Mouse (Mus musculus): ENCODE measurements around the gene Ndufa10. TPM values are rescaled to one million over a fixed set of nuclear protein-coding genes. Genes with fewer than 3 reads are reported as not detected.

The Ndufa10 gene
- polyA plus RNA-seq, 1 experiment from 2014 or later, result 309 TPM

GRCm38 (mm10) chr1:92436831-92437321 is 36.8 kb downstream of the Ndufa10 start:
- H3K36me3 ChIP-seq (ENCODE audit: control insufficient read depth, insufficient read depth, low read length), result peaks cover 4% of the 10 kb centered on the region
- ATAC-seq, result peak; percentile 42; the same call in 1 of the 2 replicates
- 43% methylated on average over 4 of the region's 4 CpGs for WGBS
- H3K9me3 ChIP-seq (replicated peaks; ENCODE audit: control insufficient read depth, low read length, poor library complexity, severe bottlenecking), result no peaks in the 10 kb centered on the region
- H3K4me2 ChIP-seq (ENCODE audit: low read length), result no peak overlapping the region
- peaks cover 8% of the 10 kb centered on the region for H3K4me1 ChIP-seq (ENCODE audit: control insufficient read depth, insufficient read depth, low read length)
- H3K4me3 ChIP-seq (ENCODE audit: low read depth, low read length), result no peak overlapping the region
- no peaks in the 10 kb centered on the region for H3K27me3 ChIP-seq (ENCODE audit: control insufficient read depth, insufficient read depth, low read depth, low read length)
- peak overlapping the region; percentile 61; the same call in 1 of the 2 replicates for H3K27ac ChIP-seq (ENCODE audit: low read length)
- no peak overlapping the region for H3K9ac ChIP-seq (ENCODE audit: low read depth, low read length)

DNA sequence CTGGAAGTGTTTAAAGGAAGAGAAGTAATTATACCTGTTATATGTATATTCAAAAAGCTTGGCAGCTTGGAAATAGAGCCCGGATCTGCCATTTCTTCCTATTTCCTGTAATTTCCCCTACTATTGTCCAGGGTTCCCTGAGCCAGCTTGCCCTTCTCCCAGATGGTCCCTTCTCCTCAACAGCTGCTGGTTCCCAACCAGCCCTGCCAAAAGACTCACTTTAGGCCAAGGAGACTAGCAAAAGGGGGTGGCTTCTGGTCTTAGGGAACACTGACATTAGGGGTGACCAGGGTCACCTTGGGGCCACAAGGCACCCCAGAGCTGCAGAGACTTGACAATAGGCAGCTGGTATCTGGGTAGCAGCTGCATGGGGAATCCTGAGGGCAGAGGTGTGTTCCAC is 38.7 kb downstream of the Ndufa10 start:
- H3K9ac ChIP-seq (ENCODE audit: low read depth, low read length), result no peak overlapping the region
- H3K27ac ChIP-seq (ENCODE audit: low read length), result no peak overlapping the region
- H3K9me3 ChIP-seq (replicated peaks; ENCODE audit: control insufficient read depth, low read length, poor library complexity, severe bottlenecking), result no peaks in the 10 kb centered on the region
- no peak overlapping the region for H3K4me3 ChIP-seq (ENCODE audit: low read depth, low read length)
- H3K4me1 ChIP-seq (ENCODE audit: control insufficient read depth, insufficient read depth, low read length), result peaks cover 8% of the 10 kb centered on the region
- H3K36me3 ChIP-seq (ENCODE audit: control insufficient read depth, insufficient read depth, low read length), result peaks cover 4% of the 10 kb centered on the region; the same call in 1 of the 2 replicates
- no peak for ATAC-seq
- H3K4me2 ChIP-seq (ENCODE audit: low read length), result no peak overlapping the region
- WGBS, result 88% methylated on average over 1 of the region's 1 CpGs
- H3K27me3 ChIP-seq (ENCODE audit: control insufficient read depth, insufficient read depth, low read depth, low read length), result no peaks in the 10 kb centered on the region

- 72% methylated on average over 9 of the region's 9 CpGs for WGBS
- peaks cover 8% of the 10 kb centered on the region for H3K4me1 ChIP-seq (ENCODE audit: control insufficient read depth, insufficient read depth, low read length)
- H3K4me3 ChIP-seq (ENCODE audit: low read depth, low read length), result no peak overlapping the region
- no peak overlapping the region for H3K4me2 ChIP-seq (ENCODE audit: low read length)
- no peak overlapping the region for H3K9ac ChIP-seq (ENCODE audit: low read depth, low read length)
- ATAC-seq, result no peak
- no peak overlapping the region for H3K27ac ChIP-seq (ENCODE audit: low read length)
- no peaks in the 10 kb centered on the region for H3K9me3 ChIP-seq (replicated peaks; ENCODE audit: control insufficient read depth, low read length, poor library complexity, severe bottlenecking)
- no peaks in the 10 kb centered on the region for H3K27me3 ChIP-seq (ENCODE audit: control insufficient read depth, insufficient read depth, low read depth, low read length)
- no peaks in the 10 kb centered on the region for H3K36me3 ChIP-seq (ENCODE audit: control insufficient read depth, insufficient read depth, low read length)
Observed at GRCm38 (mm10) chr1:92432791-92433190, 40.9 kb downstream of the Ndufa10 start.

DNA sequence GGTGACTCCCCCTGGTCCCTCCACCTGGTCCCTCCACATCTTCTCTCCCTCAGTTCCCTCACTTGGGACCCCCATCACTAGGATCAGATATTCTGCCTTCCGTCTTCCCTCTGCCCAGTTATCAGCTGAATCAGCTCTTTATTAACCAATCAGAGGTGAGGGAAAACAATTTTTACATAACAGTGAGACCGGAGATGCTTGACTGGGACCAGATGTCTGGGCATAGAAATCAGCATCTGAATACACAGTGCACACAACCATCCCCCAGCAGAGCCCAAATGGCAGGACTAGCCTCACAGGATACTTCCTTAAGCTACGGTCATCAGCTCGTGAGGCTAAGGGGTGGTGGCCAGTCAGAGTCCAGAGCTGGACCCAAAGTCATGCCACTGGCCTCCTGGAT is 41.6 kb downstream of the Ndufa10 start:
- no peak overlapping the region for H3K4me3 ChIP-seq (ENCODE audit: low read depth, low read length)
- H3K4me1 ChIP-seq (ENCODE audit: control insufficient read depth, insufficient read depth, low read length), result peaks cover 3% of the 10 kb centered on the region; the same call in 1 of the 2 replicates
- H3K4me2 ChIP-seq (ENCODE audit: low read length), result no peak overlapping the region
- H3K9ac ChIP-seq (ENCODE audit: low read depth, low read length), result no peak overlapping the region
- no peaks in the 10 kb centered on the region for H3K27me3 ChIP-seq (ENCODE audit: control insufficient read depth, insufficient read depth, low read depth, low read length)
- H3K36me3 ChIP-seq (ENCODE audit: control insufficient read depth, insufficient read depth, low read length), result no peaks in the 10 kb centered on the region
- no peak for ATAC-seq
- no peak overlapping the region for H3K27ac ChIP-seq (ENCODE audit: low read length)
- WGBS, result 46% methylated on average over 4 of the region's 4 CpGs
- H3K9me3 ChIP-seq (replicated peaks; ENCODE audit: control insufficient read depth, low read length, poor library complexity, severe bottlenecking), result no peaks in the 10 kb centered on the region

DNA sequence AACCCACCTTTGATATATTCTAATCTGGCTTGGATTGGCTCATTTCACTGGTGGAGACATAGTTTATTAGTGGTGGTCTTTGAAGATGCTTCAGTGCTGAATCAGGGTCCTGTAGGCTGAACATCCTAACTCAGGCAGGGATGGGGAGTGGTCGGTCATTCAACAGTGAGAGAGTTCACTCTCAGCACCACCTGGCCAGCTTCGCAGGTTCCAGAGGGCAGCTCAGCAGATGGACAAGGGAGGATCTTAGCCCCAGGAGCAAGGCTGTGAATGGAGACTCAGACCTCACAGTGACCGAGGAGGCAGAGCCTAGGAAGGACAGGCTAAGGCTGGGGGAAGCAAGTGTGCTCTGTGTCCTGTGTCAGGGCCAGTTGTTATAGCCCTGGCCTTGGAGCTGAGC is 42.2 kb downstream of the Ndufa10 start:
- Histone ChIP-seq H3K36me3 (ENCODE audit: control insufficient read depth, insufficient read depth, low read length) (no peaks in the 10 kb centered on the region), H3K4me1 (ENCODE audit: control insufficient read depth, insufficient read depth, low read length) (no peaks in the 10 kb centered on the region; the same call in 1 of the 2 replicates), H3K27ac (ENCODE audit: low read length) (no peak overlapping the region), H3K9me3 (replicated peaks; ENCODE audit: control insufficient read depth, low read length, poor library complexity, severe bottlenecking) (no peaks in the 10 kb centered on the region), H3K9ac (ENCODE audit: low read depth, low read length) (no peak overlapping the region), H3K4me2 (ENCODE audit: low read length) (no peak overlapping the region), H3K27me3 (ENCODE audit: control insufficient read depth, insufficient read depth, low read depth, low read length) (no peaks in the 10 kb centered on the region), H3K4me3 (ENCODE audit: low read depth, low read length) (no peak overlapping the region)
- no peak for ATAC-seq
- WGBS, result 72% methylated on average over 3 of the region's 3 CpGs

DNA sequence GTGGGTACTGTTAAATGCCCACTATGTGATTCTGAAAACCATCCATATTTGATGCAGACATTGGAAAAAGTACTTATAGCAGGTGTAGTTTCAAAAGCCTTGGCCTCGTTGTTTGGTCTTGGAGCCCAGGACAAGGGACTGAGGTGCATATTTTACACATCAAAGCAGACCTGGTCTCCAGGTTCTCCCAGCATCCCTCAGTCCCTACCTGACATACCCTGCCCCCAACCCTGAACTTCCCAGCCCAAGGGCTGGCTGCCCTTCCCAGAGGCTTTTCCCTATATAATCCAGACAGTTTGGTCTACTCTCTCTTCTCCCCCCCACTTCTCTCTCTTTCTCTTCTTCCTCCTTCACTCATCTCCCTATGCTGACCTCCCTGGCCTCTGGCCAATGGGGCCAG is 42.7 kb downstream of the Ndufa10 start:
- H3K9me3 ChIP-seq (replicated peaks; ENCODE audit: control insufficient read depth, low read length, poor library complexity, severe bottlenecking), result no peaks in the 10 kb centered on the region
- H3K4me2 ChIP-seq (ENCODE audit: low read length), result no peak overlapping the region
- no peak overlapping the region for H3K4me3 ChIP-seq (ENCODE audit: low read depth, low read length)
- no peak overlapping the region for H3K27ac ChIP-seq (ENCODE audit: low read length)
- no peaks in the 10 kb centered on the region for H3K27me3 ChIP-seq (ENCODE audit: control insufficient read depth, insufficient read depth, low read depth, low read length)
- no peak for ATAC-seq
- no peaks in the 10 kb centered on the region for H3K36me3 ChIP-seq (ENCODE audit: control insufficient read depth, insufficient read depth, low read length)
- H3K9ac ChIP-seq (ENCODE audit: low read depth, low read length), result no peak overlapping the region
- 93% methylated on average over 1 of the region's 1 CpGs for WGBS
- H3K4me1 ChIP-seq (ENCODE audit: control insufficient read depth, insufficient read depth, low read length), result no peaks in the 10 kb centered on the region

DNA sequence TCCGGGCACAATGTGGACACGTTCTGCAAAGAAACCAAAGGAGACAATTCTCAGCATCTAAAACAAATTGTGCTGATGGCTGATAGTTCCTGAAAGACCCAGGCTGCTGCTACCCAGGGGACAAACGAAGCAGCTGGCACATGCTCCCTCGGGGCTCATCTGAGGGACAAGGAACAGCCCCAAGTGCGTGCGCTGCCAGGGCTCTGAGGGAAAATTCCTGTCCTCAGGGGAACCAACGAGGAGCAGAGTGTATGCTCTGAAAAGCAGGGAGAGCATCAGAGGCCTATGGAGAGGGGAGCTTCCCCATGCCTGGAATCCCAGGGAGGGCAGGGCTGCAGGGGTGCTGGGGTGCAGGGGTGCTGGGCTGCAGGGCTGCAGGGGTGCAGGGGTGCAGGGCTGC is 48.9 kb downstream of the Ndufa10 start:
- no peak for ATAC-seq
- no peak overlapping the region for H3K4me3 ChIP-seq (ENCODE audit: low read depth, low read length)
- H3K4me2 ChIP-seq (ENCODE audit: low read length), result no peak overlapping the region
- no peaks in the 10 kb centered on the region for H3K36me3 ChIP-seq (ENCODE audit: control insufficient read depth, insufficient read depth, low read length)
- no peaks in the 10 kb centered on the region for H3K27me3 ChIP-seq (ENCODE audit: control insufficient read depth, insufficient read depth, low read depth, low read length)
- 55% methylated on average over 7 of the region's 7 CpGs for WGBS
- H3K4me1 ChIP-seq (ENCODE audit: control insufficient read depth, insufficient read depth, low read length), result no peaks in the 10 kb centered on the region
- 0 out of 2 replicates have a peak, but pooled peaks cover 2% of the 10 kb centered on the region for H3K9me3 ChIP-seq (replicated peaks; ENCODE audit: control insufficient read depth, low read length, poor library complexity, severe bottlenecking)
- no peak overlapping the region for H3K27ac ChIP-seq (ENCODE audit: low read length)
- H3K9ac ChIP-seq (ENCODE audit: low read depth, low read length), result no peak overlapping the region

- ATAC-seq, result 0 out of 2 replicates have a peak, but pooled peaks have one; percentile 41
- Histone ChIP-seq H3K36me3 (ENCODE audit: control insufficient read depth, insufficient read depth, low read length) (no peaks in the 10 kb centered on the region), H3K4me1 (ENCODE audit: control insufficient read depth, insufficient read depth, low read length) (no peaks in the 10 kb centered on the region), H3K9ac (ENCODE audit: low read depth, low read length) (no peak overlapping the region), H3K4me2 (ENCODE audit: low read length) (no peak overlapping the region), H3K9me3 (replicated peaks; ENCODE audit: control insufficient read depth, low read length, poor library complexity, severe bottlenecking) (no peaks in the 10 kb centered on the region), H3K4me3 (ENCODE audit: low read depth, low read length) (no peak overlapping the region), H3K27me3 (ENCODE audit: control insufficient read depth, insufficient read depth, low read depth, low read length) (no peaks in the 10 kb centered on the region), H3K27ac (ENCODE audit: low read length) (no peak overlapping the region)
- 80% methylated on average over 5 of the region's 5 CpGs for WGBS
Observed at GRCm38 (mm10) chr1:92405131-92405530, 68.5 kb downstream of the Ndufa10 start.

DNA sequence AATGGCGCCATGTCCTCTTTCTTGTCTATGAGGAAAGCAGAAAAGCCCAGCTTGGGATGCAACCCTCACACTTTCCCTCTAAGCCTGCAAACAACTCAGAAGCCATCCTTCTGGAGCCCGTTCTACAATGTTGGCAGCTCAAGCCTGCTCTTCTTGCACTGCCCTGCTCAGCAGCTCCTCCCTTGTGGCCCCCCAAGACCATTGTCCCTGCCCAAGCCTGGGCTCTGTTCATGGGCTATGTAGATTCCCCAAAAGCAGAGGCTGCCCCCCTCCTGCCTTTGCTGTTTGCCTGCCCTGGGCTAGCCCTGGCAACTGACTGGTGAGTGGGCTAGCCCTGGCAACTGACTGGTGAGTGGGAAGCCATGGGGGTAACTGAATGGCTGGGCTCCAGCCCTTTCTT is 73.1 kb downstream of the Ndufa10 start:
- Histone ChIP-seq H3K36me3 (ENCODE audit: control insufficient read depth, insufficient read depth, low read length) (no peaks in the 10 kb centered on the region), H3K4me2 (ENCODE audit: low read length) (no peak overlapping the region), H3K4me1 (ENCODE audit: control insufficient read depth, insufficient read depth, low read length) (peaks cover 16% of the 10 kb centered on the region), H3K9ac (ENCODE audit: low read depth, low read length) (no peak overlapping the region), H3K4me3 (ENCODE audit: low read depth, low read length) (no peak overlapping the region), H3K27ac (ENCODE audit: low read length) (no peak overlapping the region), H3K27me3 (ENCODE audit: control insufficient read depth, insufficient read depth, low read depth, low read length) (no peaks in the 10 kb centered on the region), H3K9me3 (replicated peaks; ENCODE audit: control insufficient read depth, low read length, poor library complexity, severe bottlenecking) (no peaks in the 10 kb centered on the region)
- 98% methylated on average over 2 of the region's 2 CpGs for WGBS
- ATAC-seq, result no peak
